Mouse (Mus musculus): ENCODE data around the gene Kcnh2. TPM values are rescaled to one million over a fixed set of nuclear protein-coding genes. Genes with fewer than 3 reads are reported as not detected.
A peak's percentile ranks its signal among the peaks of the same experiment; 100 is the strongest.

Gene Kcnh2
- polyA plus RNA-seq, 1 experiment from 2014 or later = 7.1 TPM

- Histone ChIP-seq H3K9ac (ENCODE audit: low read length) (peak overlapping the region; percentile 28; the same call in 1 of the 2 replicates), H3K4me2 (ENCODE audit: low read depth, severe bottlenecking) (peak overlapping the region; percentile 66), H3K27me3 (ENCODE audit: control insufficient read depth, insufficient read depth, low read length) (0 out of 2 replicates have a peak, but pooled peaks cover 3% of the 10 kb centered on the region), H3K27ac (replicated peaks; ENCODE audit: low read depth, low read length) (no peak overlapping the region), H3K4me1 (ENCODE audit: control insufficient read depth, insufficient read depth, low read length) (peaks cover 4% of the 10 kb centered on the region; the same call in 1 of the 2 replicates), H3K36me3 (ENCODE audit: control insufficient read depth, insufficient read depth, low read length) (no peaks in the 10 kb centered on the region), H3K4me3 (ENCODE audit: low read depth, low read length) (peak overlapping the region; percentile 33), H3K9me3 (ENCODE audit: control insufficient read depth, low read length) (no peaks in the 10 kb centered on the region)
- peak; percentile 97 for DNase-seq (ENCODE audit: low spot score)
- 1% methylated on average over 34 of the region's 34 CpGs for WGBS
- peak; percentile 64 for ATAC-seq (ENCODE audit: insufficient number of reproducible peaks, low FRiP score, low TSS enrichment, low read depth)
Observed at GRCm38 (mm10) chr5:24383026-24383859, 31.8 kb upstream of the Kcnh2 start.

- ATAC-seq (ENCODE audit: insufficient number of reproducible peaks, low FRiP score, low TSS enrichment, low read depth) (no peak), DNase-seq (ENCODE audit: low spot score) (no peak)
- WGBS = 71% methylated on average over 2 of the region's 2 CpGs
- Histone ChIP-seq H3K4me2 (ENCODE audit: low read depth, severe bottlenecking) (no peak overlapping the region), H3K9ac (ENCODE audit: low read length) (no peak overlapping the region), H3K27me3 (ENCODE audit: control insufficient read depth, insufficient read depth, low read length) (no peaks in the 10 kb centered on the region), H3K4me1 (ENCODE audit: control insufficient read depth, insufficient read depth, low read length) (no peaks in the 10 kb centered on the region), H3K27ac (replicated peaks; ENCODE audit: low read depth, low read length) (no peak overlapping the region), H3K36me3 (ENCODE audit: control insufficient read depth, insufficient read depth, low read length) (no peaks in the 10 kb centered on the region), H3K9me3 (ENCODE audit: control insufficient read depth, low read length) (no peaks in the 10 kb centered on the region), H3K4me3 (ENCODE audit: low read depth, low read length) (no peak overlapping the region)
Observed at GRCm38 (mm10) chr5:24381988-24382387, 30.6 kb upstream of the Kcnh2 start.

- Histone ChIP-seq H3K9me3 (ENCODE audit: control insufficient read depth, low read length) (no peaks in the 10 kb centered on the region), H3K9ac (ENCODE audit: low read length) (no peak overlapping the region), H3K27ac (replicated peaks; ENCODE audit: low read depth, low read length) (no peak overlapping the region), H3K36me3 (ENCODE audit: control insufficient read depth, insufficient read depth, low read length) (no peaks in the 10 kb centered on the region), H3K27me3 (ENCODE audit: control insufficient read depth, insufficient read depth, low read length) (no peaks in the 10 kb centered on the region), H3K4me3 (ENCODE audit: low read depth, low read length) (no peak overlapping the region), H3K4me2 (ENCODE audit: low read depth, severe bottlenecking) (no peak overlapping the region), H3K4me1 (ENCODE audit: control insufficient read depth, insufficient read depth, low read length) (no peaks in the 10 kb centered on the region)
- ATAC-seq (ENCODE audit: insufficient number of reproducible peaks, low FRiP score, low TSS enrichment, low read depth) (no peak), DNase-seq (ENCODE audit: low spot score) (no peak)
- whole genome bisulfite sequencing = 79% methylated on average over 6 of the region's 6 CpGs
Observed at GRCm38 (mm10) chr5:24381486-24381885, 30.1 kb upstream of the Kcnh2 start.

GRCm38 (mm10) chr5:24380499-24380898 lies 29.1 kb upstream of the Kcnh2 start:
- H3K4me3 ChIP-seq (ENCODE audit: low read depth, low read length) = no peak overlapping the region
- no peaks in the 10 kb centered on the region for H3K9me3 ChIP-seq (ENCODE audit: control insufficient read depth, low read length)
- ATAC-seq (ENCODE audit: insufficient number of reproducible peaks, low FRiP score, low TSS enrichment, low read depth) (no peak), DNase-seq (ENCODE audit: low spot score) (no peak)
- WGBS = 88% methylated on average over 4 of the region's 4 CpGs
- H3K4me1 ChIP-seq (ENCODE audit: control insufficient read depth, insufficient read depth, low read length) = no peaks in the 10 kb centered on the region
- no peak overlapping the region for H3K27ac ChIP-seq (replicated peaks; ENCODE audit: low read depth, low read length)
- no peaks in the 10 kb centered on the region for H3K36me3 ChIP-seq (ENCODE audit: control insufficient read depth, insufficient read depth, low read length)
- no peak overlapping the region for H3K9ac ChIP-seq (ENCODE audit: low read length)
- no peaks in the 10 kb centered on the region for H3K27me3 ChIP-seq (ENCODE audit: control insufficient read depth, insufficient read depth, low read length)
- no peak overlapping the region for H3K4me2 ChIP-seq (ENCODE audit: low read depth, severe bottlenecking)

- no peak overlapping the region for H3K4me3 ChIP-seq (ENCODE audit: low read depth, low read length)
- no peaks in the 10 kb centered on the region for H3K36me3 ChIP-seq (ENCODE audit: control insufficient read depth, insufficient read depth, low read length)
- H3K9ac ChIP-seq (ENCODE audit: low read length) = no peak overlapping the region
- 73% methylated on average over 4 of the region's 4 CpGs for WGBS
- H3K9me3 ChIP-seq (ENCODE audit: control insufficient read depth, low read length) = no peaks in the 10 kb centered on the region
- H3K4me1 ChIP-seq (ENCODE audit: control insufficient read depth, insufficient read depth, low read length) = no peaks in the 10 kb centered on the region
- no peak overlapping the region for H3K27ac ChIP-seq (replicated peaks; ENCODE audit: low read depth, low read length)
- H3K4me2 ChIP-seq (ENCODE audit: low read depth, severe bottlenecking) = no peak overlapping the region
- no peak for DNase-seq (ENCODE audit: low spot score)
- ATAC-seq (ENCODE audit: insufficient number of reproducible peaks, low FRiP score, low TSS enrichment, low read depth) = no peak
- H3K27me3 ChIP-seq (ENCODE audit: control insufficient read depth, insufficient read depth, low read length) = no peaks in the 10 kb centered on the region
Observed at GRCm38 (mm10) chr5:24379501-24379900, 28.1 kb upstream of the Kcnh2 start.

- no peaks in the 10 kb centered on the region for H3K9me3 ChIP-seq (ENCODE audit: control insufficient read depth, low read length)
- 88% methylated on average over 2 of the region's 2 CpGs for WGBS
Observed at GRCm38 (mm10) chr5:24378700-24379099, 27.3 kb upstream of the Kcnh2 start.

GRCm38 (mm10) chr5:24374666-24375328 lies 23.4 kb upstream of the Kcnh2 start:
- 83% methylated on average over 7 of the region's 7 CpGs for WGBS
- no peak overlapping the region for H3K27ac ChIP-seq (replicated peaks; ENCODE audit: low read depth, low read length)
- H3K27me3 ChIP-seq (ENCODE audit: control insufficient read depth, insufficient read depth, low read length) = no peaks in the 10 kb centered on the region

More at GRCm38 (mm10) chr5:24378700-24379099, 27.3 kb upstream of the Kcnh2 start:
- Histone ChIP-seq H3K36me3 (ENCODE audit: control insufficient read depth, insufficient read depth, low read length) (no peaks in the 10 kb centered on the region), H3K4me3 (ENCODE audit: low read depth, low read length) (no peak overlapping the region), H3K4me1 (ENCODE audit: control insufficient read depth, insufficient read depth, low read length) (no peaks in the 10 kb centered on the region), H3K4me2 (ENCODE audit: low read depth, severe bottlenecking) (no peak overlapping the region), H3K27me3 (ENCODE audit: control insufficient read depth, insufficient read depth, low read length) (no peaks in the 10 kb centered on the region), H3K27ac (replicated peaks; ENCODE audit: low read depth, low read length) (no peak overlapping the region), H3K9ac (ENCODE audit: low read length) (no peak overlapping the region)
- ATAC-seq (ENCODE audit: insufficient number of reproducible peaks, low FRiP score, low TSS enrichment, low read depth) (no peak), DNase-seq (ENCODE audit: low spot score) (no peak)

GRCm38 (mm10) chr5:24374216-24374615 lies 22.8 kb upstream of the Kcnh2 start:
- Histone ChIP-seq H3K27me3 (ENCODE audit: control insufficient read depth, insufficient read depth, low read length) (no peaks in the 10 kb centered on the region), H3K4me2 (ENCODE audit: low read depth, severe bottlenecking) (no peak overlapping the region), H3K4me3 (ENCODE audit: low read depth, low read length) (no peak overlapping the region), H3K9ac (ENCODE audit: low read length) (no peak overlapping the region), H3K4me1 (ENCODE audit: control insufficient read depth, insufficient read depth, low read length) (no peaks in the 10 kb centered on the region), H3K9me3 (ENCODE audit: control insufficient read depth, low read length) (no peaks in the 10 kb centered on the region), H3K27ac (replicated peaks; ENCODE audit: low read depth, low read length) (no peak overlapping the region), H3K36me3 (ENCODE audit: control insufficient read depth, insufficient read depth, low read length) (no peaks in the 10 kb centered on the region)
- no peak for DNase-seq (ENCODE audit: low spot score)
- 84% methylated on average over 6 of the region's 6 CpGs for WGBS
- ATAC-seq (ENCODE audit: insufficient number of reproducible peaks, low FRiP score, low TSS enrichment, low read depth) = no peak

More at GRCm38 (mm10) chr5:24374666-24375328, 23.4 kb upstream of the Kcnh2 start:
- ATAC-seq (ENCODE audit: insufficient number of reproducible peaks, low FRiP score, low TSS enrichment, low read depth) = no peak
- Histone ChIP-seq H3K4me3 (ENCODE audit: low read depth, low read length) (no peak overlapping the region), H3K9ac (ENCODE audit: low read length) (no peak overlapping the region), H3K4me1 (ENCODE audit: control insufficient read depth, insufficient read depth, low read length) (no peaks in the 10 kb centered on the region), H3K9me3 (ENCODE audit: control insufficient read depth, low read length) (no peaks in the 10 kb centered on the region), H3K4me2 (ENCODE audit: low read depth, severe bottlenecking) (no peak overlapping the region), H3K36me3 (ENCODE audit: control insufficient read depth, insufficient read depth, low read length) (no peaks in the 10 kb centered on the region)
- DNase-seq (ENCODE audit: low spot score) = no peak

Measured in limb, embryonic 11.5 days (tissue).